Mouse (Mus musculus): ENCODE measurements around the gene Abca2. TPM values are rescaled to one million over a fixed set of nuclear protein-coding genes. Genes with fewer than 3 reads are reported as not detected.

The Abca2 gene
- total RNA-seq, 2 experiments from 2014 or later, result 155 to 165 TPM

DNA sequence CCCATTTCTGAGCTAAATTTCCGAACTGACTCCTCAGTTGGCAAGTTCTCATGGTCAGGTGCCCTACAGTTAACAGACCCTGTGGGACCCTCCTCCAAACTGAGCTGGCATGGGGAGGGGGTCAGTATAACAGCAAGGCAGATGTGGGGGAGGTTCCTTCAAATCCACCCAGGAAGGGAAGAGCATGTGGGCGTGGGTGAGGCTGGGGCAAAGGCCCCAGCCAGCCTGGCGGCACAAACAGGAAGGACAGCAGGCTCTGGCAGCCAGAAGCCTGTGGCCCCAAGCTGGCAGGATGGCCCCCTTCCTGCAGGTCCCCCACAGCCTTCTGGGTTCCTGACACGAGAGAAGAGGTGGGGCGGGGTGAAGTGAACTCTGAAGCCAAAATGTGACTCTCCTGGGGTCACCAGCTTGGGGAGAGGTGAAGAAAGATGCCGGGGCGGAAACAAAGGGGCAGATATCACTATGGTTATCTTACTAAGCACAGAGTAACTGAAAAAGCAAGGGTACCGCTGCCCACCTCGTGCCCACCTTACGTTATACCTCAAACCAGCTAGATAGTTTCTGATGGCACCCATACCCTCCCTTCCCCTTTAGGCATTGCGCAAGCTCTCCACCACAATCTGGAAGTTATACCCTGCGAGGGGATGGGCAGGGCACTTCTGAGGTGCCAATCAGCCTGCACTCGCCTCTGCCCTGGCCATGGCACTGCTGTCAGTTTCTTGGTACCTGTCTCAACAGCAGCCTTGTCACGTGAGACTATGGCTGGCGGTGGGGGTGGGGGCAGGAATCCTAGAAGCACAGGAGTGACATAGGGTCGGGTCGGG, 5.7 kb upstream of the Abca2 start, which contains the start of gene Fut7:
Gene Fut7 (plus strand): TSS at position 681 of the 824 bp plus-strand sequence.
- no peak for DNase-seq (ENCODE audit: low spot score in 2 of 2)

GRCm38 (mm10) chr2:25423626-25424025, 4.9 kb upstream of the Abca2 start:
- no peak for DNase-seq (ENCODE audit: low spot score in 2 of 2)

- DNase-seq (ENCODE audit: low spot score in 2 of 2), result no peak
Observed at GRCm38 (mm10) chr2:25425481-25425880, 3.0 kb upstream of the Abca2 start.

DNA sequence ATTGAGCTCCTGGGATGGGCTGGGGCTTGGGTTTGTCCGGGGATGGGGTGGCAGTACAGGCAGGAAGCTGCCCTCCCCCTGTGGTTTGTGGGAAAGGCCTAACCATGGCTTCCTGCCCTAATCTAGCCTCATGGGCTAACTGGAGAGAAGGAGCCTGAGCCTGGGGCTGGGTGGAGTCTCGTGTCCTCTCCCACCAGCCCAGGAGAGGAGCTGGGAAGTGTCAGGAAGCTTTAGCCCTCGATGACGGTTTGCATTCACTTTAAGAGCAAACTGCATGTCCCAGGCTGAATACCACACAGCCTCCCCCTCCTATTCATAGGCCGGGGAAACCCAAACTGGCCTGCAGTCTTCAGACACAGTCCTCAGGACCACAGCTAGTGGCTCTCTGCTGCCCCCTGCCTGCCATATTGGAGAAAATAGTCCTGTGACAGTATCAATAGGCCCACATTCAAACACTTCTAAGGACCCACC, 1.7 kb upstream of the Abca2 start:
- DNase-seq (ENCODE audit: low spot score in 2 of 2), result peak; percentile 64 to 72

- no peak for DNase-seq (ENCODE audit: low spot score in 2 of 2)
Observed at GRCm38 (mm10) chr2:25427256-25427655, 1.2 kb upstream of the Abca2 start.

DNA sequence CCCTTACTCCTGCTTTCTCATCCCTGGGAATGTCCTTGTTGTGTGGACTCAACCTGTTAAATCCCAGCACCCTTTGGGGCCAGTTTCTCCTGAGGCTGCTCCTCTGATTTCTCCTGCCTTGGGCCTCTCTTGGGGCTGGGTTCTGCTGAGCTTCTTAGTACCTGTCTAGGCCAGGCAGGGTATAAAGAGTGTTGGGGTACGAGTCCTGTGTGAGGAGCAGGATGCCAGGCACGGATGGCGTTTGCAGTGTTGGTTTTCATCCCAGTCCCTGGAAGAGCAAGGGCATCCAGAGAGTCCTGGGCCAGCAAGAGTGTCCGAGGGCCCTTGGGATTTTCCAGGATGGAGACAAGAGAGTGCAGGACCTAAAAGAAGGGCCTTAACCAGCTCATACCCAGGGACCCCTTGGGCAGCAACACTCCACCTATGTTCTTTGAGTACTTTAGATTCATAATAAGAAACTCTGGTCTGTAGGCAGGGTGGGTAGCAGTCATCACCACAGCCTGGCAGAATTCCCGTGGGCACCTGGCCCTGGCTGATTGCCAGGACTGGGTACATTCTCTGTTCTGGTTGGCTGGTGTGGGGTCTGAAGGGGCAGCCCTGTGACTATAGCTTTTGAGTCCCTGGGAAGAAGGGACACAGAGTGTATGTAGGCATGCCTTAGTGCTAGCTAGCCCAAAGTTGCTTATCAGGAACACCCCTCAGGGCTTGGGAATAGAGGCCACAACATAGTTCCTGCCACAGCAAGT, 1.1 kb downstream of the Abca2 start:
- DNase-seq (ENCODE audit: low spot score in 2 of 2), result peak in 1 of 2 experiments; percentile 17

DNA sequence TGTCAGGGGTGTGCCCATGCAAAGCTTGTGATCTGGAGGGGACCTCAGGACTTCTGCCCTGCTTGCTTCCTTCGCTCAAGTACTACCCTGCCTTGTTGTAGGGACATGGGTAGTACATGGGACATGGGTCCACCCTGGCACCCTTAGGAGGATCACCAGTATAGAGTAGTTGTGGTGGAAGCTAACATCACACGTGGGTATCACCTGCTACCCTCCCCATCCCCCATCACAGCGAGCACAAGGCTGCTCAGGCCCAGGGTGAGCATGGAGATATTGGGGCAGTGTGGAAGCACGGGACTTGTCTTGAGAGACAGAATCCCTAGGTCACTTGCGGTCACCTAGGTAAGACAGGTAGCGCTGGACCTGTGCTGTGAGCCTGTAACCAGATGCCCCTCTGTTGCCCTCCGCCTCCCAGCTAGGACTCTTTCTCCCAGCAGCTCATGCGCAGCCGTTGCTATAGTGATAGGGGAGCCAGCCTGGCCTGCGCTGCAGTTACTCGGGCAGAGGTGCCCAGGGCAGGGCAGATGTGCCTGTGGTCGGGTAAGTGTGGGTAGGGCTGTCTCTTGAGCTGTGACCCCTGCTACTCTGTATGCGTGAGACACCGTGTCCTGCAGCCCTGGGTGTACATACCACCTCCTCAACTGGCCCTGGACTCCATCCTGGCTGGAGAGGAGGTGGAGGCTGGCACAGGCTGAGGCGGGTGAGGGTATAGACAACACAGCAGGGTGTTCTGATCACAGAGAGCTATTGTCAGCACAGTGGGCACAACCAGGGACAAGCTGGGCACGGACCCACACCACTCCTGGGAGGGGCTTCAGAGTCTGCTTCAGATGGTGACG, 2.1 kb downstream of the Abca2 start:
- DNase-seq (ENCODE audit: low spot score in 2 of 2), result peak; percentile 44

GRCm38 (mm10) chr2:25431308-25431855, 2.9 kb downstream of the Abca2 start:
- DNase-seq (ENCODE audit: low spot score in 2 of 2), result no peak

DNA sequence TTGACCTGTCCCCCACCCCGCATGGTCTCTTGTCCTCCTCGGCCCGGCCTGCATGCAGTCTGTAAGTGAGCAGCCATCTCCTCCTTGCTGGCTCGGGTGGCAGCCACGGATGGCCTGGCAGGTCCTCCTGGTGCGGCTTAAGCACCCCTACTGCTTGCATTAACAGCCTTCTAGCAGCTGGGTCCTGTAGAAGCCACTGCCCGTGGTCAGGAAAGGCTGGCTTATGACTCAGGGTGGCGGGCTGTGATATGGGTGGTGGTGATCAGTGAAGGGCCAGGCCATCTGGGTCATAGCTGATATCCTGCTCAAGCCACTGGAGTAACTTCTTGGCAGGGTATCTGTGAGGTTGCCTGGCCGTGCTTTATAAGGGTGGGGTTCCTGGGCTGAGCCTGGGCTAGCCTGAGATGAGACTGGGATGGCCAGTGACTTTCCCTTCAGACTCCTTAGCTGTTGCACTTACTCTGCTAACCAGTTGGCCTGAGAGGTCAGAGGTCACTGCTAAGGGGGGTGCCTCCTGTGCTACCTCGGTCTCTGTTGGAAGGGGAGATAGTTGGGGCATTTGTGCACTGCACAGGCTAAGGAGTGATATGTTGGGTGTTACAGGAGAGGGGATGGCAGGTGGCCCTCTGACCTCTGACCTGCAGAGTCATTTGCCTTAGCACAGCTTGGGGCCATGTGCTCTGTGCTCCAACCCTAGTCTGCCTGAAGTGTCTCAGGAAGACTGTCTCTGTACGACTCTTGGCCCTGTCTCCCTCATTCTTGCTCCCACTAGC, 4.0 kb downstream of the Abca2 start:
- DNase-seq (ENCODE audit: low spot score in 2 of 2), result no peak

DNA sequence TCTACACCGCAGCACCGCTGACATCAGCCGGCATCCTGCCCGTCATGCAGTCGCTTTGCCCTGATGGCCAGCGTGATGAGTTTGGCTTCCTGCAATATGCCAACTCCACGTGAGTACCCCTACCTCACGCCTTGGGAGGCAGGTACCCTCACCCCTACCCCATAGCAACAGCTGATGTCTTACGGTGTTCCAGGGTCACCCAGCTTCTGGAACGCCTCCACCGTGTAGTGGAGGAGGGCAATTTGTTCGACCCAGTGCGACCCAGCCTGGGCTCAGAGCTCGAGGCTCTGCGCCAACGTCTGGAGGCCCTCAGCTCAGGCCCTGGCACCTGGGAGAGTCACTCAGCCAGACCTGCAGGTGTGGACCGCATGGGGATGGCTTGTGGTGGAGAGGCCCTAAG, 4.6 kb downstream of the Abca2 start:
- no peak for DNase-seq (ENCODE audit: low spot score in 2 of 2)

GRCm38 (mm10) chr2:25434292-25434691, 5.8 kb downstream of the Abca2 start:
- DNase-seq (ENCODE audit: low spot score in 2 of 2), result no peak

DNA sequence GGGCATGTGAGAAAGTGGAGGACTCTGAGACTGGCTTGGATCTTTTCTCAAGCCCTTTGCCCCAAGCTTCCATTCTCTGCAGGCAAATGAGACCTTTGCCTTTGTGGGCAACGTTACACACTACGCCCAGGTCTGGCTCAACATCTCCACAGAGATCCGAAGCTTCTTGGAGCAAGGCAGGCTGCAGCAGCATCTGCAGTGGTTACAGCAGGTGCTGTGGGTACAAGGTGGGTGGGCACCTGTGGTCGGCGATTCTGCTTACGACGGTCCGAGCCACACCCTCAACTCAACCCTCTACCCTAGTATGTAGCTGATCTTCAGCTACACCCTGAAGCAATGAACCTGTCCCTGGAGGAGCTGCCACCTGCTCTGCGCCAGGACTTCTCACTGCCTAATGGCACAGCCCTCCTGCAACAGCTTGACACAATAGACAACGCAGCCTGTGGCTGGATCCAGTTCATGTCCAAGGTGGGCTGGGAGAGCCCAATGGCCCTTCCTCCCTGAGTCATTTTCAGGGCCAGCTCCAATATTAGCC, 7.8 kb downstream of the Abca2 start:
- DNase-seq (ENCODE audit: low spot score in 2 of 2), result no peak

DNA sequence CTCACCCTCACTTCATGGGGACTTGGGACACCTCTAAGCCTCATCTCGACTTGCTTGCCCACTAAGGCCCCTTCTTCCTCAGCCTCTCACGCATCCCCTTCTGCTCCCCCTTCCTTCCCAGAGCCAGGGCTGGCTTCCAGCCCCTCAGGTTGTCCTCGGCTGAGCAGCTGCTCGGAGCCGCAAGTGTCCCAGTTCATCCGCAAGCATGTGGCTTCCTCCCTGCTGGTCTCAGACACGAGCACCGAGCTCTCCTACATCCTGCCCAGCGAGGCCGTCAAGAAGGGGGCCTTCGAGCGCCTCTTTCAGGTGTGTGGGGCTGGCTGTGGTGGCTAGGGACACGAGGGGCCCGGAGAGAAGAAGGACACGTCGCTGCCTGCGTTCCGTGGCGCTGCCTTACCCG, 12.6 kb downstream of the Abca2 start:
- DNase-seq (ENCODE audit: low spot score in 2 of 2), result no peak

DNA sequence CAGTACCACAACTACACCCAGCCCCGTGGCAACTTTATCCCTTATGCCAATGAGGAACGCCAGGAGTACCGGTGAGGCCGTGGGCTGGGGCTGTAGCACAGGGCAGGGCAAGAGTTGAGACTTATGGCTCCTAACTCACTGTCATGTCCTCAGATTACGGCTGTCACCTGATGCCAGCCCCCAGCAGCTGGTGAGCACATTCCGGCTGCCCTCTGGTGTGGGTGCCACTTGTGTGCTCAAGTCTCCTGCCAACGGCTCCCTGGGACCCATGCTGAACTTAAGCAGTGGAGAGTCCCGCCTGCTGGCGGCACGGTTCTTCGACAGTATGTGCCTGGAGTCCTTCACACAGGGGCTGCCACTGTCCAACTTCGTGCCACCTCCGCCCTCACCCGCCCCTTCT, 14.2 kb downstream of the Abca2 start:
- DNase-seq (ENCODE audit: low spot score in 2 of 2), result no peak

GRCm38 (mm10) chr2:25450853-25451647, 22.5 kb downstream of the Abca2 start:
- no peak for DNase-seq (ENCODE audit: low spot score in 2 of 2)

DNA sequence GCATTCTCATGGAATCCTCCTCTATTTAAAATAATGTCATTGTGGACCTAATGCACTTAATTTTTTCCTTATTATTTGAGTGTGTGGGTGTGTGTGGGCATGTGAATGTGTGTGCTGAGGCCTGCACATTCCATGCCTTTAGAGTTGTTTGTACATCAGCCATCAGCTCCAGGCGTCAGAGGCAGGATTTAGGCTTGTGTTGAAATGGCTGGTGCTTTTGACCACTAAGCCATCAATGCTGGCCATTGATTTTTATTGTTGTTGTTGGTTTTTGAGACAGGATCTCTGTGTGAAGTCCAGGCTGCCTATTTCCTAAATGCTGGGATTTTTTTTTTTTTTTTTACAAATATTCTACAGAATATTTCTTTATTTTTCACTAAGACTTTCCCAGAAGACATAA, 24.4 kb downstream of the Abca2 start:
- DNase-seq (ENCODE audit: low spot score in 2 of 2), result no peak

- no peak for DNase-seq (ENCODE audit: low spot score in 2 of 2)
Observed at GRCm38 (mm10) chr2:25456205-25456953, 27.9 kb downstream of the Abca2 start, which contains the start of gene Clic3. Gene Clic3, plus strand, starts transcription at chr2:25456838.

Data from left cerebral cortex, adult 18-20 months (tissue).